Mouse (Mus musculus) layer of hippocampus, adult 2 months (tissue): ENCODE data around the gene Rnf43. TPM values are rescaled to one million over a fixed set of nuclear protein-coding genes. Genes with fewer than 3 reads are reported as not detected.

Source experiments
- DNase-seq, 2 experiments: peaks; one replicate each; pipeline ENCODE4 v3.0.0; 2022; ENCODE audit warnings: low spot score in 2 of 2
- H3K27ac ChIP-seq: fragments of 200-600 bp; 2 replicates; pipeline ENCODE4 v1.8.1; 2022
- H3K4me3 ChIP-seq: fragments of 200-600 bp; 2 replicates; pipeline ENCODE4 v1.8.1; 2022; ENCODE audit warnings: mild to moderate bottlenecking
- CTCF ChIP-seq: fragments of 200-600 bp; conservative IDR thresholded peaks from 2 replicates; pipeline ENCODE4 v1.8.1; 2022; ENCODE audit warnings: antibody characterized with exemption, mild to moderate bottlenecking, moderate library complexity
- microRNA-seq, 2 experiments: library from miRNA; unstranded; fragments of <30 nt; microRNA quantifications; one replicate each; pipeline ENCODE4 v1.2.0; 2021
- total RNA-seq, 2 experiments: library from RNA; stranded (reverse); gene quantifications; 2 replicates each; pipeline ENCODE4 v1.2.3; 2021

Rnf43 gene
- total RNA-seq, 2 experiments from 2014 or later, result 3.1 to 3.9 TPM

DNA sequence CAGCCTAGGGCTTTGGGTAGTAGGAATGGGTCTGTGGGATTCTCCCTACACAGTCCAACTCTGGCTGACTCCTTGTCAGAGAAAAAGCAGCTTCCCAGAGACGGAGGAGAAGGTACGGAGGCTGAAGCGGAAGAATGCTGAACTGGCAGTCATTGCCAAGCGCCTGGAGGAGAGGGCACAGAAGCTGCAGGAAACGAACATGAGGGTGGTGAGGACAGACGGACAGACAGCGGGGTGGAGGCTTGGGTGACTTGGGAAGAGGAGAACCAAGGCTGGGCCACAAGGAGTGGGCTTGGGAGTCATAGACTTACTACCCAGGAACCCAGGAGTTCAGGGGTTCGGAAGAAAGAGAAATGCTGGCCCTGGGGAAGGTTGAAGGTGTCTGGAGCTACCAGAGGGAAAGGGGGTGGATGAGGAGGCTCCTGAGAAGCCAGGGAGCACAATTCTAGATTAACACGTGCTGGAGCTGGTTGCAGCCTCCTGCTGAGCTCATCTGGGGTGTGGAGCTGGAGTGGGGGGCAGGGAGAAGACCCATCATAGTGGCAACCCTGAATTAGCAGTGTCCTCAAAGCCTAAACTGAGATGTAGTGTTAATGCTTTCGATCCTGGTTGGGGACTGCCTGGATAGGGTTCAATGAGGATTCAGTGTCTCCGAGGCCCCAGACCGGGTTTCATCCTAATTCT is 100.3 kb downstream of the Rnf43 start:
- TF ChIP-seq CTCF, result no peak
- Histone ChIP-seq H3K4me3 (peak overlapping the region; percentile 67), H3K27ac (peak overlapping the region; percentile 98)
- DNase-seq, result no peak

DNA sequence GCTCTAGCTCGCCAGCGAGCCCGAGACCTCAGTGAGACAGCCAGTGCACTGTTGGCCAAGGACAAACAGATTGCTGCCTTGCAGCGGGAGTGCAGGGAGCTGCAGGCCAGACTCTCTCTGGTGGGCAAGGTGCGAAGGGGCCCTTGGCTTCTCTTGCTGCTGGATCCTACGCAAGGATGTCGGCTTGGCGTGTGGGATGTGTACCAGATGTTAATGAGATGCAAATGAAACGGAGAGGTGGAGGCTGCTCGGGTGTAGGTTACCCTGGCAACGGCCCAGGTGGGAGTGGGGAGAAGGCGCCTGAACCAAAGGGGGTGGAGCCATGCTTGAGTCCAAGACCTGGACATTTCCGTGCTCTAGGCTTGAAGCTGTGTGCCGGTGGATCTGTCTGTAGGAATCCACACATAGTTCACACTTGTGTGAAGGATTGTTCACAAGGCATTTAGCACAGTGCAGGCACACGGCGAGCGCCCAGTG is 101.0 kb downstream of the Rnf43 start:
- peak overlapping the region; percentile 98 for H3K27ac ChIP-seq
- TF ChIP-seq CTCF, result no peak
- H3K4me3 ChIP-seq, result peak overlapping the region; percentile 67

DNA sequence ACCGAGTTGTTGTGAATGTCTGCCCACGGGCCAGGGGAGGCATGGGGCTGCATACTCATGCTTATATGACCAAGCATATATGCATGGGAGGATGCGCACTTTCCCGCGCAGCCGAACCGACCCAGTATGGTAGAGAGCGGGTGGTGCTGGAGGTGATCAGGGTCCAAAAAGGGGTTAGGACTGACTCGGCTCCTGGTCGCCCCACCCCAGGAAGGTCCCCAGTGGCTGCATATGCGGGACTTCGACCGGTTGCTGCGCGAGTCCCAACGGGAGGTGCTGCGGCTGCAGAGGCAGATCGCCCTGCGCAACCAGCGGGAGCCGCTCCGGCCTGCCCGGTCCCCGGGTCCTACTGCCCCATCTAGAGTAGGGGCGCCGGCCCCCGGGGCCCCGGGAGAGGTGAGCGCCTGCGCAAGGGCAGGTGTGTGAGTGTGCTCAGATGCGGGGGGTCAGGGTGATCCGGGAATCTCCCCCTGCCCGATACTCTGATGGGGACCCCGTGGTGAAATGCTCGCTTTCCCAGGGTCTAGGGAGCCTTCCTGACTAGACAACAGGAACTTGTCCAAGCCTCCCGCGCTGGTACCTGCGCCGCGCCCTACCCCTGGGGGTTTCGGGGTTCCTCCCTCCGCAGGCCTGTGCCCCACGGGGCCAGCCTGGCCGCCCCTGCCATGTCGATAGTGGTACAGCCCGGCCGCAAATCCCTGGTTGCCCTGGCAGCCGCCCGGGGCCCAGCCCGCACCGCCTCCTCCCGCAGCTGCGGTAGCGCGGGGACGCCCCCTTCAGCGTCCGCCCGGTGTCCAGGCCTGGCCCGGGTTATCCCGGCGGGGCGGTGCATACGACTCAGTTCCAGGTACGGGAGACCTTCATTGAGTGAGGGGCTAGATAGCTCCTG is 101.7 kb downstream of the Rnf43 start:
- Histone ChIP-seq H3K4me3 (peak overlapping the region; percentile 67), H3K27ac (peak overlapping the region; percentile 98)
- DNase-seq, result peak; percentile 52 to 54
- no peak for TF ChIP-seq CTCF

More for the DNA sequence above, 101.0 kb downstream of the Rnf43 start:
- DNase-seq, result peak; percentile 60 to 67

DNA sequence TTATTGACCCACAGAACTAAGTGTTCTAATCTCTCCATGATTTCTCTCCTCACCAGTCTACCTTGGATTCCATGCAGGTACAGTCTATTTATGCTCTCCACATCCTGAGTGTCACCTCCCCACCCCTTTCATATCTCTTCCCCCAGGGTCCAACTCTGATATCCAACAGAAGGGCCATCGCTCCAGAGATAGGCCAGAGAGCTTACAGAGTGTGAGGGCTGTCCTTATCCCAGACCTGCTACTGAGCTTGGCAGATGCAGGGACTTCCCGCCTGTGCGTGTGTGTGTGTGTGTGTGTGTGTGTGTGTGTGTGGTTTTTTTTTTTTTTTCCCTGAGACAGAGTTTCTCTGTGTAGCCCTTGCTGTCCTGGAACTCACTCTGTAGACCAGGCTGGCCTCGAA is 106.2 kb downstream of the Rnf43 start:
- no peak for DNase-seq
- TF ChIP-seq CTCF, result no peak
- Histone ChIP-seq H3K27ac (no peak overlapping the region), H3K4me3 (no peak overlapping the region)

DNA sequence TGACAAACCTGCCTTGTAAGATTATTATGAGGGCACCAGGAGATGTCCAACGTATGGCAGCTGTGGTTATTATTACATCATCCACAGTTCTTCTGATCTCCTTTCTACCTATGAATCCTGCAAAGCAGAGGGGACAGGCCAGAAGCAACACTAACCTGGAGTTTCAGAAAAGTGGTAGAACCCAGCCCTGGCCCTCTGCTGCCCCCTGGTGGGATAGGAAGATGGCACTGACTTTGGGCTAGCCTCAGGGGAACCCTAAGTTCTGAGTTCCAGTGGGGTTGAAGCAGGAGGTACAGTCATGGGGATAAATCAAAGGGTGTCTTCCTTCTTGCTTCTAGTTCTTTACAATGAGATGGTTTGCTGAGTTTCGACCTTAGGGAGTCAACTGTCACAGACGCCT is 108.5 kb downstream of the Rnf43 start:
- peak; percentile 98 for TF ChIP-seq CTCF
- peak; percentile 45 to 85 for DNase-seq
- H3K27ac ChIP-seq, result no peak overlapping the region
- no peak overlapping the region for H3K4me3 ChIP-seq

DNA sequence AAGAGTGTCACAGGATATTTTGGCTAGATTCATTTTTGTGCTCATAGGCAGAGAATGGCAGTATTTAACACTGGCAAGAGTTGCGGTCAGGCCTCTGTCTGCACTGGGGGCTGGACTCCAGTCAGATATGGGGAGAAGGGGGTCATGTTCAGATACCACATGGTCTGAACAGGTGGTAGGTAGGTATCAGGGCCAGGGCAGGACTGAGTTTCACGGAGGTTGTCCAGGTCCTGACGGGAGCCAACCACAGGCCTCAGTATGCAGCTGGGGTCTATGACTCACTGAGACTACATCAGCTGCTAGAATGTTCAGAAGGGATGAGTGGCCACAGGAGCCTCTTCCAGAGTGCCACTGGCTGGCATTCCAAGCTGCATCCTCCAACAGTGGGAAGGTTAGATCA is 109.8 kb downstream of the Rnf43 start:
- Histone ChIP-seq H3K27ac (no peak overlapping the region), H3K4me3 (no peak overlapping the region)
- DNase-seq, result no peak
- no peak for TF ChIP-seq CTCF

DNA sequence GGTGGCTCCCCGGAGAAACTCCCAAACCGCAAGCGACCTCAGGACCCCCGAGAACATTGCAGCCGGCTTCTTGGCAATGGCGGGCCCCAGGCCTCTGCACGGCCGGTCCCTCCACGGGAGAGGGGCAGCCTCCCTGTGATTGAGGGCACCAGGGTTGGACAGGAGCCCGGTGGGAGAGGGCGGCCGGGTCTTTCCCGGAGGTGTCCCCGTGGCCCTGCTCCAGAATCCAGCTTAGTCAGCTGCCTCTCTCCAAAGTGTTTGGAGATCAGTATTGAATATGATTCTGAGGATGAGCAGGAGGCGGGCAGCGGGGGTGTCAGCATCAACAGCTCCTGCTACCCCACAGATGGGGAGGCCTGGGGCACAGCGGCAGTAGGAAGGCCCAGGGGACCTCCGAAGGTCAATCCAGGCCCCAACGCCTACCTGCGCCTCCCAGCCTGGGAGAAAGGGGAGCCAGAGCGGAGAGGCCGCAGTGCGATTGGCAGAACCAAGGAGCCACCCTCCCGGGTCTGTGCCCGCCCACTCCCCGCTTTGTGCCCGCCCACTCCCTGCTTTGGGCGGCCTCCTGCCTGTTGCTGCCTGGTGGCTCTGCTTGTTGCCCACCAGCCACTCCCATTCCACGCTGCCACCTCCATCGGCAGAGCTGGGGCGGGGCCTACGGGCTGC is 115.7 kb downstream of the Rnf43 start:
- peak overlapping the region; percentile 44 for H3K4me3 ChIP-seq
- DNase-seq, result peak in 1 of 2 experiments; percentile 69
- peak overlapping the region; percentile 68 for H3K27ac ChIP-seq
- TF ChIP-seq CTCF, result no peak

DNA sequence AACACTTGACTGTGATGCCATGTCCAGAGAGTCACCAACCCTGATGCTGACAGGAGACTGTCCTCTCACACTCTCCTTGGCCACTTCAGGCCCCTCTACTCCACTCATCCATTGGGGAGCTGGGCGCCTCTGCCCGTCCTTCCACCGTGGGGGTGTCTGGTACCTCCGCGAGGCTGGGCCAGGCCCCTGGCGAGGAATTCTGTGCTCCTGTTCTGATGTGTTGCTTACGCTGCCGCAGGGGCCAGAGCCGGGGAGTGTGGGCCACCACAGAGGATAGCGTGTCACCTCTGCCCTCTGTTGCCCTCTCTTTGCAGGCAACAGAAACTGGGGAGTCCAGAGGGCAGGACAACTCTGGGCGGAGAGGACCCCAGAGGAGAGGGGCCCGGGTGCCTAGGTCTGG is 116.4 kb downstream of the Rnf43 start:
- no peak for TF ChIP-seq CTCF
- DNase-seq, result no peak
- peak overlapping the region; percentile 68; the same call in 1 of the 2 replicates for H3K27ac ChIP-seq
- no peak overlapping the region; the same call in 1 of the 2 replicates for H3K4me3 ChIP-seq

DNA sequence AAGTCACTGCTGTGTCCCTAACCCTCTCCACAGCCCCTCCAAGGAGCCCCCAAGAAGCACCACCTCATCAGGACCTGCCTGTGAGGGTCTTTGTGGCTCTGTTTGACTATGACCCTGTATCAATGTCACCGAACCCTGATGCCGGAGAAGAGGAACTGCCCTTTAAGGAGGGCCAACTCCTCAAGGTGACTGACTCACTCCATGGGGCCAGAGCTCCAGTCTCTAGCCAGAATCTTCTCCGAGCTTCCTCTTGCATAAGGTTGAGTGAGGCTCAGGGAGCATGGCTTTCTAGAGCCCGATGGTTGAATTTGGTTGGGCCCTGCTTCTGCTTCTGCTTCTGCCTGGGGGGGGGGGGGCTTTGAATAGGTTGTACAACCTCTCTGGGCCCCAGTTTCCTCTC is 116.9 kb downstream of the Rnf43 start:
- no peak for TF ChIP-seq CTCF
- H3K27ac ChIP-seq, result no peak overlapping the region
- no peak for DNase-seq
- H3K4me3 ChIP-seq, result no peak overlapping the region

DNA sequence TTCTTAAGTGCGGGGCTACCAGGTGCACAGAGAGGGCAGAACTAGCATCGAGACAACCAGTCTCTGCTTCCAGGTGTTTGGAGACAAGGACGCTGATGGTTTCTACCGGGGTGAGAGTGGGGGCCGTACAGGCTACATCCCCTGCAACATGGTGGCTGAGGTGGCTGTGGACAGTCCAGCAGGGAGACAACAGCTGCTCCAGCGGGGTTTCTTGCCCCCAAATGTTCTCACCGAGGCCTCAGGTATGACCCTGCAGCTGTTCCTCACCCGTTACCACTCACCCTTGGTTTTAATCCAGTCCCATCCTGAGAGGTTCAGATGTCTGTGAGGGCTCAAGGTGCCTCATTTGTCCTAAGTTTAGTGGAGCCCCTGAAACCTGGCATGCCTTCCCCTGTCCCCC is 117.6 kb downstream of the Rnf43 start:
- Histone ChIP-seq H3K4me3 (no peak overlapping the region), H3K27ac (no peak overlapping the region)
- no peak for TF ChIP-seq CTCF
- DNase-seq, result no peak

Small RNA genes within 50 kb of the gene (microRNA-seq; reads per million reads assigned to microRNA genes)
- gene Mir142 (0 reads per million in 2 experiments), gene Mir142b (0 to 0.64 reads per million in 2 experiments)

Other genes with a start within 250 kb of the Rnf43 start
- gene Gm11492, start 96.1 kb upstream of the Rnf43 start, total RNA-seq, result not detected
- 100 to 1,000 TPM; 139 to 159 TPM for gene Sept4, start 93.8 kb upstream of the Rnf43 start, total RNA-seq
- gene Mtmr4, start 70.6 kb upstream of the Rnf43 start, total RNA-seq, result 10 to 100 TPM; 81.5 to 89.0 TPM
- under 1 TPM; 0.56 to 0.90 TPM for gene Hsf5, start 45.6 kb upstream of the Rnf43 start, total RNA-seq
- gene Supt4a, start 74.8 kb downstream of the Rnf43 start, total RNA-seq, result 10 to 100 TPM; 72.1 to 72.8 TPM
- 100 to 1,000 TPM; 155 to 175 TPM for gene Tspoap1, start 97.8 kb downstream of the Rnf43 start, total RNA-seq
- not detected for gene Mpo, start 130.9 kb downstream of the Rnf43 start, total RNA-seq
- gene Lpo, start 165.6 kb downstream of the Rnf43 start, total RNA-seq, result under 1 TPM; 0.27 to 0.64 TPM
- 1 to 10 TPM; 5.7 to 5.9 TPM for gene Mks1, start 190.5 kb downstream of the Rnf43 start, total RNA-seq
- gene Epx, start 212.8 kb downstream of the Rnf43 start, total RNA-seq, result not detected
- not detected for gene Olfr462, start 229.5 kb downstream of the Rnf43 start, total RNA-seq
- gene Olfr463, start 234.7 kb downstream of the Rnf43 start, total RNA-seq, result not detected